Mouse (Mus musculus) hindbrain, postnatal 0 days (tissue): ENCODE results near the gene Foxf1. TPM values are rescaled to one million over a fixed set of nuclear protein-coding genes. Genes with fewer than 3 reads are reported as not detected.

ENCODE experiments used
- ATAC-seq: fragments of 200-750 bp; cut with Nextera tagmentation; 2 replicates; pipeline ENCODE4 v1.8.0; 2017; ENCODE audit warnings: mild to moderate bottlenecking, moderate TSS enrichment, moderate library complexity
- DNase-seq: peaks from one replicate; pipeline ENCODE4 v3.0.0-alpha.2; 2015; ENCODE audit warnings: low spot score
- H3K27ac ChIP-seq: fragments of 300-500 bp; sonication (generic); 2 replicates; pipeline ENCODE4 v1.5.1; 2014; ENCODE audit warnings: mild to moderate bottlenecking
- H3K27me3 ChIP-seq: fragments of 300-500 bp; sonication (generic); 2 replicates; pipeline ENCODE4 v1.6.1; 2014; ENCODE audit warnings: low read length, mixed read lengths; ENCODE audit not compliant: insufficient read depth
- H3K36me3 ChIP-seq: fragments of 300-500 bp; sonication (generic); 2 replicates; pipeline ENCODE4 v1.6.1; 2014; ENCODE audit warnings: low read length, mixed read lengths; ENCODE audit not compliant: insufficient read depth
- H3K4me1 ChIP-seq: fragments of 300-500 bp; sonication (generic); 2 replicates; pipeline ENCODE4 v1.6.1; 2014; ENCODE audit warnings: antibody characterized with exemption, low read length, mixed read lengths; ENCODE audit not compliant: insufficient read depth
- H3K4me2 ChIP-seq: fragments of 300-500 bp; sonication (generic); 2 replicates; pipeline ENCODE4 v1.6.1; 2014; ENCODE audit warnings: low read depth, mild to moderate bottlenecking, low read length, moderate library complexity, mixed read lengths
- H3K4me3 ChIP-seq: fragments of 300-500 bp; sonication (generic); 2 replicates; pipeline ENCODE4 v1.5.1; 2014; ENCODE audit warnings: low read length
- H3K9ac ChIP-seq: fragments of 300-500 bp; sonication (generic); replicated peaks from 2 replicates; pipeline ENCODE4 v1.6.1; 2014; ENCODE audit warnings: mild to moderate bottlenecking, low read length, moderate library complexity, mixed read lengths
- H3K9me3 ChIP-seq: fragments of 300-500 bp; sonication (generic); 2 replicates; pipeline ENCODE4 v1.6.1; 2016; ENCODE audit warnings: low read length, mixed read lengths
- CTCF ChIP-seq: IDR thresholded peaks from 2 replicates; pipeline ENCODE4 v1.5.1; 2016; ENCODE audit warnings: antibody characterized with exemption, control low read depth, low read depth
- whole genome bisulfite sequencing: fragments of 180-500 bp; shearing (Covaris S2); extraction: QIAGEN DNeasy Blood & Tissue Kit; methylation state at CpG from one replicate; pipeline ENCODE4 v1.1.7; 2014; 5-methylcytosine and 5-hydroxymethylcytosine counted together
- polyA plus RNA-seq: library from polyadenylated mRNA; unstranded; fragments of >200 nt; fragmentation: Nextera tagmentation; extraction: Ambion mirVana; gene quantifications from 2 replicates; pipeline ENCODE4 v1.2.1, GENCODE M21; 2015
- total RNA-seq: library from RNA; depleted of rRNA; stranded (reverse); fragments of >200 nt; gene quantifications from 2 replicates; pipeline ENCODE4 v1.2.3, GENCODE M21; 2014

Gene Foxf1
- total and polyA plus RNA-seq, 2 experiments from 2014 or later, result 1.4 to 1.9 TPM

GRCm38 (mm10) chr8:121092627-121093026, 8.4 kb downstream of the Foxf1 start:
- WGBS, result 3% methylated on average over 16 of the region's 16 CpGs
- DNase-seq, result peak; percentile 92
- H3K27ac ChIP-seq, result no peak overlapping the region

DNA sequence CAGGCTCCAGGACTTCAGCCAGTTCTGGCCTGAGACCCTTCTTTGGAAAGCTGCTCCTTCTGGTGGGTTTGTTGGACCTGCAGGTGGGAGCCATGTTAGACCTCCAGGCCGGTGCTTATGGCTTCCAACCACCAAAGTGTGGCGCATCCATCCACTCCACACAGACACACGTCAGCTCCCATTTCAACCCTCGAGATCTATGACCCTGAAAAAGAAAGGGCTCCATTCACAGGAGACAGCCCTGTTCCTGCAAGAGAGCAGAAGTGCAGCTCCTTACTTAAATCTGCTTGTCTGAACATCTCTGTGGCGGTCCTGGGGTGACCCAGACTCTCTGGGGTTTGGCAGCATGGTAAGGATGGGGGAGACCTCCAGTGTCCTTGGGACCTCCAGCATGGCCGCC, 9.3 kb downstream of the Foxf1 start:
- H3K9ac ChIP-seq, result no peak overlapping the region
- ATAC-seq (no peak), DNase-seq (no peak)
- no peak overlapping the region for H3K27ac ChIP-seq
- H3K4me3 ChIP-seq, result no peak overlapping the region
- no peaks in the 10 kb centered on the region for H3K9me3 ChIP-seq
- TF ChIP-seq CTCF, result no peak; the same call in 1 of the 2 replicates
- no peaks in the 10 kb centered on the region for H3K4me1 ChIP-seq
- H3K36me3 ChIP-seq, result peaks cover 12% of the 10 kb centered on the region
- H3K4me2 ChIP-seq, result no peak overlapping the region
- WGBS, result 61% methylated on average over 6 of the region's 6 CpGs
- H3K27me3 ChIP-seq, result peaks cover 44% of the 10 kb centered on the region

More at GRCm38 (mm10) chr8:121092627-121093026, 8.4 kb downstream of the Foxf1 start:
- Histone ChIP-seq H3K9ac (no peak overlapping the region), H3K4me2 (no peak overlapping the region), H3K4me3 (no peak overlapping the region), H3K36me3 (peaks cover 5% of the 10 kb centered on the region; the same call in 1 of the 2 replicates), H3K9me3 (no peaks in the 10 kb centered on the region), H3K4me1 (no peaks in the 10 kb centered on the region), H3K27me3 (peaks cover 44% of the 10 kb centered on the region)
- peak; percentile 96 for TF ChIP-seq CTCF
- peak; percentile 71 for ATAC-seq

DNA sequence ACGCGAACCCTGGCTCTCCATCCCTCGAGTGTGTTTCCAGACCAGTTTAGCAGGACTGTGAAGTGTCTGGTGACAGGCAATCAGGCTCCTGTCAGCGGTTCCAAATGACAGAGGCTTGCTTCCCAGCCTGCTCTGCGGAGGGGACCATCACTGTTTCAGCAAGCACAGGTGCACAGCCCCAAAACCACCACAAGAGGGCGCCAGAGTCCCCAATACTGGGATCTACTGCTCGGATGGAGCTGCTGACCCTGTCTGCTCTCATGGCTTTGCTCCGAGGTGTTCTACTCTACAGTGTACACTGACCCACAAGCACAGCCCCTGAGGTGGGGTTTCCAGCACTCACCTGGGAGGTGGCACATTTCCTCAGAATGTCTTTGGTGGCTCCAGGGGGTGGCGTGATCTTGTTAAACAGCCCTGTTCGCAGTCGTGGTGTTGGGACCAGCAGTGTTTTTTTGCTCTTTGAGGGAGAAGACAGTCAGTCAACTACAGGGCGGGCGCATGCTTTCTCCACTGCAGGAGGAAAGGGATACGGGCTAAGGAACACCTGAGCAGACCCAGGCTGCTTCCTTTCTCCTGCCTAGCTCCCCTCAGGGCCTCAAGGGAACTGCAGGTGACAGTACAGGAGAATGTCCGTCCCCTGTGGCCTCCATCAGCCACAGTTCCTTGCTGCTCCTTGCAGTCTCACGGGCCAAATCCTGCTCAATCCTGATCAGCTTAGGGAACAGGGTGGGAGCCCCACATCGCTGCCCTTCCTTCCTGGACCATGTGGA, 20.0 kb downstream of the Foxf1 start:
- H3K27ac ChIP-seq, result no peak overlapping the region
- TF ChIP-seq CTCF, result peak; percentile 99
- peak; percentile 42; the same call in 1 of the 2 replicates for ATAC-seq
- H3K9ac ChIP-seq, result no peak overlapping the region
- WGBS, result 48% methylated on average over 17 of the region's 17 CpGs
- H3K4me3 ChIP-seq, result no peak overlapping the region
- no peaks in the 10 kb centered on the region for H3K9me3 ChIP-seq
- H3K4me1 ChIP-seq, result no peaks in the 10 kb centered on the region
- H3K27me3 ChIP-seq, result no peaks in the 10 kb centered on the region
- peak; percentile 91 for DNase-seq
- H3K4me2 ChIP-seq, result no peak overlapping the region
- H3K36me3 ChIP-seq, result peaks cover 27% of the 10 kb centered on the region; the same call in 1 of the 2 replicates

DNA sequence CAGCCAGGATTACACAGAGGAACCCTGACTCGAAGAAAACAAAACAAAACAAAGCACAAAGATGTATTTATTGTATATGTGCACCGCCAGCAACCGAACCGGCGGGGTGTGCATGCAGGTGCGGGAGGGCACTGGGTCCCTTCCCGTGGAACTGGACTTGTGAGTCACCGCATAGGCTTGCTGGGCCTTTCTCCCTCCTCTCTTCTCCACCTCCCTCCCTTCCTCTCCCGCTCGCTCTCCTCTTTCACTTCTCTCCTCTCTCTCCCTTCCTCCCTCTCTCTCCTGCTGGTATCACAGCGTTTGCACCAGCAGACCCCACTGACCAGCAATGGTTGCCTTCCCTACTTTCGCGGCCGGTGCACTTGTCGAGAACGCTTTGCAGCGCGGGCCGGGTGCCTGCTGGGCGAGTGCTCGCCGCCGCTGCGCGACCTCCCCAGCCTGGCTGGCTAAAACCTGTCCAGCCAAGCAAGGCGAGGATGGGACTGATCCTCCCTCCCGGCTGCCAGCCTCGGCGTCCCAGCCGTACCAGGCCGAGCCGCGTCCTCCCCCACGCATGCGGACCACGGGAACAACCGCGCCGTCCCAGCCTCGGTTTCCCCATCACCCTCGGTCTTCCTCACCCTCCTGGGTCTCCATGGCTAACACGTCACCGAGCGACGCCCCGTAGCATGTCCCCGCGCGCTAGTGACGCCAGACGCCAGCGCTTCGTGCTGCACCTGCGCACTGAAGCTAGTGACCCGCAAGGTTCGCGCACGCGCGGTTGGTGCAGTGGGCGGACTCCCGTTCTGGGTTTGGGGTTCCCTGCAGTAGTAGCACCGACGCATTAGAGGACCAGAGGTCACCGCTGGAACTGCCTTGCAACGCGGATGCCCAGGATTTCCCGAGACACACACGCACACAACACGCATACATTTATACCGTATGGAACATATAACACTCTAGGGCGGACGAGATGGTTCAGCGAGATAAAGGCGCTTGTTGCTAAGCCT, 23.8 kb downstream of the Foxf1 start, which contains the start of gene Mthfsd:
Gene Mthfsd (minus strand): TSS at position 725 of the 989 bp plus-strand sequence.
- H3K9me3 ChIP-seq, result no peaks in the 10 kb centered on the region
- TF ChIP-seq CTCF, result 0 out of 2 replicates have a peak, but pooled peaks have one; percentile 24
- 2% methylated on average over 70 of the region's 75 CpGs for WGBS
- peak within 1 kb of the TSS; percentile 90 for H3K4me2 ChIP-seq
- ATAC-seq (peak; percentile 96), DNase-seq (peak; percentile 99)
- peak within 1 kb of the TSS; percentile 85 for H3K9ac ChIP-seq
- peak within 1 kb of the TSS; percentile 68 for H3K4me3 ChIP-seq
- peak within 1 kb of the TSS; percentile 90 for H3K27ac ChIP-seq
- H3K27me3 ChIP-seq, result 0 out of 2 replicates have a peak, but pooled peaks cover 3% of the 10 kb centered on the region
- peaks cover 3% of the 10 kb centered on the region; the same call in 1 of the 2 replicates for H3K36me3 ChIP-seq
- H3K4me1 ChIP-seq, result no peaks in the 10 kb centered on the region

DNA sequence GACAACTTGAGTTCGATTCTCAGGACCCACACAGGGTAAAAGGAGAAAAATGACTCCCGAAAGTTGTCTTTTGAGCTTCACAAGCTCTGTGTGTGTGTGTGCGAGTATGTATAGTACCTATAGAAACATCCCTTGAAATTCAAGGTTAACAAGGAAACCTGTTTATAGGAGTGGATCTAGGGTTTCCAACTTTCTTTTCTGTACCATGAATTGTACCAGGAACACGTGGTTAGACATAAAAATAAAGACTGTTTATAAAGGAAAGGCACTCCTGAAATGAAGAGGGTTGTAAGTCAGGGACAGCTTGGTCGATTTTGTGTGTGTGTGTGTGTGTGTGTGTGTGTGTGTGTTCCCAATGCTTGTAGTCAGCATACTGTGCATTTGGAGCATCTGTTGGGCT, 24.5 kb downstream of the Foxf1 start:
- Histone ChIP-seq H3K9ac (peak overlapping the region; percentile 85), H3K36me3 (no peaks in the 10 kb centered on the region), H3K4me1 (no peaks in the 10 kb centered on the region), H3K9me3 (no peaks in the 10 kb centered on the region), H3K4me2 (peak overlapping the region; percentile 90), H3K27me3 (peaks cover 6% of the 10 kb centered on the region), H3K4me3 (peak overlapping the region; percentile 68), H3K27ac (no peak overlapping the region)
- TF ChIP-seq CTCF, result no peak
- no peak for DNase-seq
- ATAC-seq, result no peak
- 10% methylated on average over 5 of the region's 5 CpGs for WGBS

- no peak overlapping the region for H3K4me3 ChIP-seq
- TF ChIP-seq CTCF, result no peak
- no peaks in the 10 kb centered on the region for H3K36me3 ChIP-seq
- H3K4me2 ChIP-seq, result no peak overlapping the region
- 56% methylated on average over 7 of the region's 7 CpGs for WGBS
- H3K27ac ChIP-seq, result no peak overlapping the region
- ATAC-seq (no peak), DNase-seq (no peak)
- peaks cover 31% of the 10 kb centered on the region for H3K27me3 ChIP-seq
- H3K9ac ChIP-seq, result no peak overlapping the region
- no peaks in the 10 kb centered on the region for H3K9me3 ChIP-seq
- H3K4me1 ChIP-seq, result no peaks in the 10 kb centered on the region
These were observed 27.1 kb downstream of the Foxf1 start for GRCm38 (mm10) chr8:121111145-121111907.
